Comparison of ENCODE assay signal across 15 mouse cellular contexts in genomic region chr15:59262380-59262779, GRCm38 (mm10).
"Had no signal": no experiment of that assay in that cellular context is flagged by ENCODE, and none has a peak within 500 bp of the region (broad histone marks: within the 10 kb centered on the region; RNA-seq: fewer than 3 reads in every experiment).

No protein-coding gene starts in this region.

- H3K4me1 ChIP-seq: midbrain, embryonic 13.5 days; midbrain, embryonic 15.5 days; neural tube, embryonic 12.5 days had no signal

- H3K9ac ChIP-seq: liver, postnatal 0 days; lung, embryonic 15.5 days; midbrain, embryonic 13.5 days; midbrain, embryonic 15.5 days; neural tube, embryonic 12.5 days; stomach, embryonic 15.5 days had no signal

- DNase-seq: liver, postnatal 0 days; lung, adult 2 months; lung, postnatal 14 days; lung, postnatal 36 days; right cerebral cortex, postnatal 14 days; thymus, adult 18-20 months; thymus, postnatal 14 days; thymus, postnatal 36 days had no signal

- H3K27ac ChIP-seq: macrophage; midbrain, embryonic 13.5 days; midbrain, embryonic 15.5 days; neural tube, embryonic 12.5 days; stomach, embryonic 15.5 days; stomach, postnatal 0 days had no signal

- H3K27me3 ChIP-seq: lung, embryonic 15.5 days; midbrain, embryonic 13.5 days; midbrain, embryonic 15.5 days; neural tube, embryonic 12.5 days; stomach, embryonic 15.5 days had no signal

- H3K9me3 ChIP-seq: lung, embryonic 15.5 days; midbrain, embryonic 13.5 days; midbrain, embryonic 15.5 days; neural tube, embryonic 12.5 days; stomach, embryonic 15.5 days had no signal

- H3K36me3 ChIP-seq: lung, embryonic 15.5 days; midbrain, embryonic 13.5 days; midbrain, embryonic 15.5 days; neural tube, embryonic 12.5 days; stomach, embryonic 15.5 days had no signal

- H3K4me3 ChIP-seq: lung, embryonic 15.5 days; midbrain, embryonic 13.5 days; midbrain, embryonic 15.5 days; neural tube, embryonic 12.5 days; stomach, embryonic 15.5 days had no signal
